Mouse (Mus musculus) E14TG2a.4 (cell line): Measurements from ENCODE around the gene Diaph3.

Source experiments
- H3K27me3 ChIP-seq: 2 replicates; pipeline ENCODE4 v1.6.1; 2014; ENCODE audit warnings: low read length, control low read depth; ENCODE audit not compliant: insufficient read depth
- H3K36me3 ChIP-seq: 2 replicates; pipeline ENCODE4 v1.6.1; 2014; ENCODE audit warnings: low read length, control low read depth; ENCODE audit not compliant: insufficient read depth
- H3K4me1 ChIP-seq: replicated peaks from 2 replicates; pipeline ENCODE4 v1.6.1; 2014; ENCODE audit warnings: low read depth, low read length, control low read depth
- H3K4me3 ChIP-seq: replicated peaks from 2 replicates; pipeline ENCODE4 v1.5.1; 2014; ENCODE audit warnings: mild to moderate bottlenecking, low read length
- H3K9me3 ChIP-seq: 2 replicates; pipeline ENCODE4 v1.6.1; 2014; ENCODE audit warnings: low read length, control low read depth
- CTCF ChIP-seq: conservative IDR thresholded peaks from 2 replicates; pipeline ENCODE4 v1.5.1; 2014; ENCODE audit warnings: low read length
- NANOG ChIP-seq: IDR thresholded peaks from 2 replicates; pipeline ENCODE4 v1.6.1; 2014; ENCODE audit warnings: borderline replicate concordance, low read length, mixed read lengths
- POU5F1 ChIP-seq: IDR thresholded peaks from 2 replicates; pipeline ENCODE4 v1.6.1; 2014; ENCODE audit warnings: low read length, borderline replicate concordance

The Diaph3 gene

GRCm38 (mm10) chr14:86757132-86757531 is 383.9 kb downstream of the Diaph3 start:
- no peak overlapping the region for H3K4me3 ChIP-seq
- TF ChIP-seq POU5F1 (no peak), CTCF (no peak), NANOG (no peak)
- H3K4me1 ChIP-seq: no peaks in the 10 kb centered on the region
- H3K9me3 ChIP-seq: no peaks in the 10 kb centered on the region
- H3K36me3 ChIP-seq: no peaks in the 10 kb centered on the region
- no peaks in the 10 kb centered on the region for H3K27me3 ChIP-seq

- H3K4me1 ChIP-seq: no peaks in the 10 kb centered on the region
- no peak overlapping the region for H3K4me3 ChIP-seq
- H3K27me3 ChIP-seq: no peaks in the 10 kb centered on the region
- H3K9me3 ChIP-seq: no peaks in the 10 kb centered on the region
- no peak for TF ChIP-seq POU5F1
- TF ChIP-seq CTCF: no peak
- TF ChIP-seq NANOG: no peak
- no peaks in the 10 kb centered on the region for H3K36me3 ChIP-seq
Measured at GRCm38 (mm10) chr14:86750351-86750750, 390.7 kb downstream of the Diaph3 start.

- TF ChIP-seq CTCF: no peak
- no peak for TF ChIP-seq NANOG
- TF ChIP-seq POU5F1: no peak
- no peaks in the 10 kb centered on the region for H3K27me3 ChIP-seq
- no peak overlapping the region for H3K4me3 ChIP-seq
- no peaks in the 10 kb centered on the region for H3K9me3 ChIP-seq
- H3K4me1 ChIP-seq: no peaks in the 10 kb centered on the region
- H3K36me3 ChIP-seq: no peaks in the 10 kb centered on the region
Measured at GRCm38 (mm10) chr14:86749425-86749824, 391.6 kb downstream of the Diaph3 start.

GRCm38 (mm10) chr14:86748876-86749275 is 392.2 kb downstream of the Diaph3 start:
- H3K27me3 ChIP-seq: no peaks in the 10 kb centered on the region
- TF ChIP-seq CTCF: no peak
- TF ChIP-seq POU5F1: no peak
- no peak for TF ChIP-seq NANOG
- H3K4me1 ChIP-seq: no peaks in the 10 kb centered on the region
- H3K4me3 ChIP-seq: no peak overlapping the region
- H3K9me3 ChIP-seq: no peaks in the 10 kb centered on the region
- no peaks in the 10 kb centered on the region for H3K36me3 ChIP-seq

- no peak for TF ChIP-seq CTCF
- no peak for TF ChIP-seq NANOG
- no peak for TF ChIP-seq POU5F1
- H3K4me3 ChIP-seq: no peak overlapping the region
Measured at GRCm38 (mm10) chr14:86744523-86744922, 396.5 kb downstream of the Diaph3 start.

GRCm38 (mm10) chr14:86741855-86742531 is 399.0 kb downstream of the Diaph3 start:
- H3K4me3 ChIP-seq: no peak overlapping the region
- H3K27me3 ChIP-seq: no peaks in the 10 kb centered on the region
- H3K36me3 ChIP-seq: no peaks in the 10 kb centered on the region
- no peak for TF ChIP-seq NANOG
- no peak for TF ChIP-seq POU5F1
- H3K4me1 ChIP-seq: no peaks in the 10 kb centered on the region
- H3K9me3 ChIP-seq: no peaks in the 10 kb centered on the region

More at GRCm38 (mm10) chr14:86744523-86744922, 396.5 kb downstream of the Diaph3 start:
- Histone ChIP-seq H3K27me3 (no peaks in the 10 kb centered on the region), H3K36me3 (no peaks in the 10 kb centered on the region), H3K9me3 (no peaks in the 10 kb centered on the region), H3K4me1 (no peaks in the 10 kb centered on the region)

GRCm38 (mm10) chr14:86738916-86739315 is 402.1 kb downstream of the Diaph3 start:
- Histone ChIP-seq H3K4me3 (no peak overlapping the region), H3K27me3 (no peaks in the 10 kb centered on the region), H3K4me1 (no peaks in the 10 kb centered on the region), H3K9me3 (no peaks in the 10 kb centered on the region), H3K36me3 (no peaks in the 10 kb centered on the region)
- TF ChIP-seq NANOG (no peak), POU5F1 (no peak), CTCF (no peak)

- TF ChIP-seq POU5F1 (no peak), CTCF (no peak)
- Histone ChIP-seq H3K9me3 (no peaks in the 10 kb centered on the region), H3K27me3 (no peaks in the 10 kb centered on the region), H3K36me3 (no peaks in the 10 kb centered on the region), H3K4me1 (no peaks in the 10 kb centered on the region), H3K4me3 (no peak overlapping the region)
Measured at GRCm38 (mm10) chr14:86736646-86737045, 404.4 kb downstream of the Diaph3 start.

- no peaks in the 10 kb centered on the region for H3K27me3 ChIP-seq
- H3K4me3 ChIP-seq: no peak overlapping the region
- no peaks in the 10 kb centered on the region for H3K9me3 ChIP-seq
- H3K36me3 ChIP-seq: no peaks in the 10 kb centered on the region
- TF ChIP-seq CTCF: no peak
- no peak for TF ChIP-seq NANOG
- TF ChIP-seq POU5F1: no peak
- no peaks in the 10 kb centered on the region for H3K4me1 ChIP-seq
Measured at GRCm38 (mm10) chr14:86731300-86731699, 409.7 kb downstream of the Diaph3 start.
